Mouse (Mus musculus): ENCODE results near the gene Map2k6.
"Not testable (repeated sequence)": the region's sequence is repeated elsewhere in the genome, so short reads cannot be mapped to it uniquely, and the experiment has no call there.

The Map2k6 gene

DNA sequence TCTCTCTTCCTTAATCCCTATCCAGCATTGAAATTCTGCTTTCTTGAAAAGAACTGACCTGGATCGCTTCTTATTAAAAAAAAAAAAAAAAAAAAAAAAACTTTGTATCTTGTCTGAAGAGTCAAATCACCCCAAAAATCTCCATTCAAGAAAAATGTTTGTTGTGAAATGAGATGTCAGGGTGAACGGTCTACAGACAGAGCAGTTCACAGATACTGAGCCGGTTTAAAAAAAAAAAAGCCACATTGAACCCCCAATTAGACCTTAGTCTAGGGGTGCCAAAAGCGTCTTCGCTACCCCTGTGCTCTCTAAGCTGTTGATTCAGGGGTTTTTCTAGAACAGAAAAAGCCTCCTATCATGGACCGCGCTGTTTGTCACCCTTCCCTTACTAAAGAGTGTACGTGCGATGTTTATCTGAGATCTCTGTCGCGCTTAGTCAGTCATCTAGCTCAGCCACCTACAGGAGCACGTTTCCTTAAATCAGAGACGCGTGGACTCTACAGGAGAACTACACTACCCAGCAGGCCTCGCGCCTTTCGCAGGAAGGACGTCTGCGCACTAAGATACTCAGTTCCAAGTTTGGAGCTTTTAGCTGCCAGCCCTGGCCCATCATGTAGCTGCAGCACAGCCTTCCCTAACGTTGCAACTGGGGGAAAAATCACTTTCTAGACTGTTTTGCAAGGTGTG lies at the start of gene Map2k6:
Gene Map2k6, plus strand, starts transcription at position 570 of the 687 bp plus-strand sequence.
- DNase-seq (ENCODE audit: low spot score) = peak; percentile 78

DNA sequence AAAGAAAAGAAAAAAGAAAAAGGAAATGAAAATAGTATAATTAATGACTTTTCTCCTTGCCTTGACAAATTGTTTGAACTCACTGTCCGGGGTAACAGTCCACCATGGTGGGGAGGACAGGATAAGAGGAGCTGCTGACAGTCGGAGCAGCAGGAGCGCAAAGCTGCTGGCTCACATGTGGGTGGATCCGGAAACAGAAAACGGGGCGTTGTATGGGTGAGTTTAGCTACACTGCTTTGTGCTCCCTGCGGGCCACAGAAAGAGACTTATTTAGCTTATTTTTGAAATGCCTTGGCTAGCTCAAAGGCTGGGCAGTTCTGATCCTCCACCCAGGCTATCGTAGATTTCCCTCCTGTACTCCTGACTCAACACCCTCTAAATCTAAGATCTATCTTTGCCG lies 44.7 kb upstream of the Map2k6 start:
- no peak for DNase-seq (ENCODE audit: low spot score)

DNA sequence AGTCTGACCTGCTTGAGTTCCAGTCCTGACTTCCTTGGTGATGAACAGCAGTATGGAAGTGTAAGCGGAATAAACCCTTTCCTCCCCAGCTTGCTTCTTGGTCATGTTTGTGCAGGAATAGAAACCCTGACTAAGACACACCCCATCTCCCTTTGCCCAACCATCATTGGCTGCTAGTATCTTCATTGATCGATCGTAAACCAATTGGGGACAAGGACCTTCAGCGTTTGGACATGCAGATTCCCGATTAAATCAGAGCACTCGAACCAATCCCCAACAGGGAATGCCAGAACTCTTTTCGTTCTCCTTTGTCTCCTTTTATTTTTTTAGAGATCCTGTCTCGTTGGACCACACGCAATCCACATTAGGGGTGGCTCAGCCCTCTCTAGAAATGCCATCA lies 43.8 kb upstream of the Map2k6 start:
- not testable (repeated sequence) for DNase-seq (ENCODE audit: low spot score)

DNA sequence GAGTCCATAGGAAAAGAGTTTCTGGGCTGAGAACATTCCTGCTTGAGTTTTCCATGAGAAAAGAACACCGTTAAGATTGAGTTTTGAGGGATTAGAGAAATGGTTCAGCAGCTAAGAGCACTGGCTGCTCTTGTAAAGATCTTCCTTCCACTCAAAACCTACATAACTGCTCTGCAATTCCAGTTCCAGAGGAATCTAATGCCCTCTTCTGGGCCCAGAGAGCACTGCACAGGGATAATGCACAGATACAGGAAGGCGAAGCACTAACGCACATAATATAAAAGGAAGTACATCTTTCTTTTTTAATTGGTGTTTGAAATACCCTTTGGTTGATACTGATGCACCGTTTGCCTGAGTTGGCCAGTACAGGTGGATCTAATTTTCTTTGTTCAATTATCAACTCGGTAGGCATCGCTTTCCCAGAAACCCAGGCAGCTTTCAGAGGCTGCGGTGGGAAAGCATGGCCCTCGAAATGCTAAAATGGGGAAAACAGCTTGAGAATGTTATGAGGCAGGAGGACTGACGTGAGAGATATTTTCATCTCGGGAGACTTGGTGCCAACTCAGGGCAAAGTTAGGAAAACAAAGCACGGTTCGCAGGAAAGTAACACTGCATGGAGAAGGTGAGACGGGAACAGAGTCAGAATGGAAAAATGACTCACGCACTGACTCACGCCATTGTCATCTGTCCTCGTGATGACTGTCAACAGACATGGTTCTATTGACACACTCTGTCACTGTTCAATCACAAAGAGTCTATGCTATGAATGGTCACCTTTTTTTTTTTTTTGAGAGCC lies 41.0 kb upstream of the Map2k6 start:
- no peak for DNase-seq (ENCODE audit: low spot score)

DNA sequence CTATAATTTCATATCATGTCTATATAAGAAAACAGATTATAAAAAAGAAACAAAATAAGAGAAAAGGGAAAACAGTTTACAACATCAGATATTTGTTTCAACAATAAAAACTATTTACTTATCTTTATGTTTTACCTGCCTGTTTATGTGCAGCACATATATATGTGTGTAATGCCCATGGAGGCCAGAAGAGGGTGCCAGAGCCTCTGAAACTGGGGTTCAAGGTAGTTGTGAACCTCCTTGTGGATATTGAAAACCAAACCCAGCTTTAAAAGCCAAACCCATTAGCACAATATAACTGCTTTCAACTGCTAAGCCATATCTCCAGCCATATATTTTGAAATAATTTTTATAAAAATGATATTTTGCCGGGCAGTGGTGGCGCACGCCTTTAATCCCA lies 33.9 kb upstream of the Map2k6 start:
- DNase-seq (ENCODE audit: low spot score) = no peak

DNA sequence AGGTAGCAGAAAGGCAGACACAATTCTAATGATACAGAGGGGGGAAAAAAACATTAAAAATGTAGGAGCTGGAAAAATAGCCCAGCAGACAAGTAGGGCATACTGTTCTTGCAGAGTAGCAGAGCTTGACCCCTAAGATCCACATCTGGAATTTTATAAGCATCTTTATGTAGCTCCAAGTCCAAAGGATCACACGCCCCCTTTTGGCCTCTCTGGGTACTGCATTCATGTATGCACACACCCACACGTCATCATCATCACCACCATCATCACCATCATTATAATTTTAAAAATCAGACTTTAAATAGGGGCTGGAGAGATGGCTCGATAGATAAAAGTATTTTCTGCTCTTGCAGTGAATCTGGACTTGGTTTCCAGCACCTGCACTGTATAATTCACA lies 32.0 kb upstream of the Map2k6 start:
- no peak for DNase-seq (ENCODE audit: low spot score)

DNA sequence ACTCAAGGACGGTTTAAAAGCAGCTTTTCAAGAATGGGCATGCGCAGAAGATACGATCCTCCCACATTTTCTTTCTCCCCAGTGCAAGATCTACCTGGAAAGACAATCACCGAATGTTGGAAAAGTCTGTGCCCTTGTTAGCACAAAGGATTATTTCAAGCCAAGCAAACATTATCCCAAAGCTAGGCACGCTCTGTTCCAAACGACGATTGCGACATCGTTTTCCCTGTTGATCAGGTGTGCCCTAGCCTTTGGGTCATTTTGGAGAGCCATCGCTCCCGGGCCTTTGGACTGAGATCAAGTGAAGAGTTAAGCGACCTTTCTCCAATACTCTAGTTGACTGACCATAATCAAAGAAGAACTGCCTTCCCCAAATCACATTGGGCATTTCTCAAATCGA lies 31.3 kb upstream of the Map2k6 start:
- no peak for DNase-seq (ENCODE audit: low spot score)

DNA sequence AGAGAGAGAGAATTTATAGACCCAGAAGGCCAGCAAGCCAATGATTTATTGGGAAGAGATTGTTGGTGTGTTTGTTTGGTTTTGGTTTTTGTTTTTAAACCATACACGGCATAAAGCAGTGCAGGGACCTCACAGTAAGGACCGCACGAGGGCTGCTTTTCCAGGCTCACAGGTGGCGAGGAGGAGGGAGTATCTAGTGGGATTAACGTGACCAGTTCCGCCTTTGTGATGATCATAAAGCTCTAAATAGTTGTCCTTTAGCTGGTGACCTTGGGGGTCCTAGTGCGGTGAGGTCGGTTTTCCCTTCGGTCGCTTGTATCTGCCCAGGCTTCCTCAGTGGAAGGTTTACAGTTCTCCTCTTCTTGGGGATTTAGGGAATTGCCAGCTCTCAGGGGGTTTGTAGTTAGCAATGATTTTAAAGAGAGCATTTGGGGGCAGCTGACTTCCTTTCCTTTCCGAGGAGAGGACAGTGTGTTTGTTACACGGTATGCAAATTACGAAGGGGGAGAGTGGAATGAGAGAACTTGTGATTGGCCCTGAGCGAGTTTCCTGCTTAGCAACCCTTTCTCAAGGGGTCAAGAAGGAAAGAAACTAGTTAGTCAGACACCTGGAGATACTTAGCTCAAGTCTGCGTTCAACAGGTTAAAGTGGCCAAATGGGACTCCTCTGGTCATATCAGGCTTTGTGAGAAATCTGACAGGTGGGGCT lies 29.5 kb upstream of the Map2k6 start:
- DNase-seq (ENCODE audit: low spot score) = no peak

DNA sequence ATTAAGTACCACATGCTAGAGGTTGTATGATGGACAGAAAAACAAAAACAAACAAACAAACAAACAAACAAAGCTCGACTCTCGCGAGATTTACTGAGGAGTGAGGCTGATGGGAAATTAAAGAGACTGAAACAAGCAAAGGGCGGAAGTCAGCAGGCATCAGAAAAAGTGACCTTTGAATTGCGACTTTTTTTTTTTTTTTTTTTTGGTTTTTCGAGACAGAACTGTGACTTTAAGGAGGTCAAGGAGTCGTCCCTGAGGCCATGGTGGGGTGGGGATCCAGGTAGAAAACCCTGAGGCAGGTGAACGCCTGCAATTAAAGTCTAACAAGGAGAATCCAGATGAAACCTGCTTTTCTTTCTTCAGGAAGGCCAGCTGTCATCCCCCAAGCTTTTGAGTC lies 27.1 kb upstream of the Map2k6 start:
- no peak for DNase-seq (ENCODE audit: low spot score)

DNA sequence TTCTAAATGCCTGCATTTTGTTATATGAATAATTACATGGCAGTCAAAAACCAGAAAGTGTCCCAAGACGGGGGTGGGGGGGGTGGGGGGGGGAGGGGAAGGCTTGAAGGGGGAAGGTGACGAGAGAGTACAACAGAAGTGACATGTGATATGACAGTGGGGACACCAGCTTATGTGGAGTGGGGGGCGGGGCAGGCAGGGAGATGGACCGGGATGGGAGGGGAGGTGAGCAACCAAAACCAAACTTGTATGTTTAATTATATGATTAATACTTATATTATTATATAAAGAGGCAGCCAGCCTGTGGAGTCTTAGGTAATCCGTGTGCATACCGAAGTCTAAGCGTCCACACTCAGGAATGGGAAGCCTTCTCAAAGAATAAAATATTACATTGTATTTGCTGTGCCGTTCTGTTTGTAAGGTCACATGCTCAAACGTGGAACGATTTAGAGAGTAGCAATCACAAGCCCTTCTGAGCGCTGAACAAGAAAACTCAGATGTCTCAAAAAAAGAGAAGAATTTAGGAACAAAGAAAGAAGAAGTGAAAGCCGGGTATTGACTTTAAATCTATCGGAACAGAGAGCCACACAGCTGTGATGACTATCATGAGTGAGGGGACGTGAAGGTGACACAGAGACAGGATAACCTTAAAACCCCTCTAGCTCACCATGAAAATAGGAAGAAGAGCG lies 26.5 kb upstream of the Map2k6 start:
- no peak for DNase-seq (ENCODE audit: low spot score)

DNA sequence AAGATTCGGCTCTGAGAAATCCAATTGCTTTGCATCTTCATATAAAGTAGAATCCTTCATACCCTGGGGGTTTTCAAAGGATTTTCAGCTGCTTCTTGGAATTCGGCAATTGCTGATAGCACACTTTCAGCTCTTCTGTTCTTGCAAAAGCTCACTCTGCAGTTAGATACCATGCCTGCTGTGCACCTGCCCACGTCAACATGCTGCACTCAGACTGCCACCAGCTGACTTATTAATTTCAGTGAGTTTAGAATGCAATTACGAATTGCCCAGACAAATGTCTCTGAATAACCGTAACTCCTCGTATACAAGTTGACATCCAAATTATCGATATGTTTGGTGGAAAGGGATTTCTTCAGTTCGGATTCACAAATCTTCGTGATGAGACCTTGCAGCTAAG lies 24.9 kb upstream of the Map2k6 start:
- no peak for DNase-seq (ENCODE audit: low spot score)

DNA sequence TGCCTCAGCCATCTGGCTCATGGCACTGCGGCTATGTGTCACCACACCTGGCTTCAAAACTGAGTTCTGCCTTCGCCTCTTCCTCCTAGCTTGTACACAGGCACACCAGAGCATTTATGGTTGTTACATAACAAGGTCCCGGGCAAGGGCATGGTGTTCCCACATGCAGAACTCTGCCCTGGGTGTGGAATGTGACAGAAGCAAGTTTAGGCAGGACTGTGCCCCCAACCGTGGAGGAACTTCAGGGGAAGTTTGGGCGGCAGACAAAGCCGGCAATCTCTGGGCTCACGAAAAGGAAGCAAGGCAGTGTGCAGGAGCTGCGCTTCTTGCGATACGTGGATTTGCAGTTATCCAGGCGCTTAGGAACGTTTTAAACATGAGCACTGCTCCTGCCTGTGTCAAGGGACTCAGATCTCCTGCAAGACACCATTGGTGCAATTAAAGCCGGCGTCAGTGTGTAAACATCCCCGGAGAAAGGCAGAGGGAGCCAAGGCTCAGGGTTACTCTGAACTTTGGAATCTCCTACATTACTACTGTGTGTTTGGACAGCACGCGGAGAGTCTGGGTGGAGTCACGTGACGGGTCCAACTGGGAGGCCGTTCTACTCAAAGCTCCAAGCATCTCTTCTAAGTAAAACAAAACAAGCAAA lies 19.1 kb upstream of the Map2k6 start:
- peak; percentile 31 for DNase-seq (ENCODE audit: low spot score)

DNA sequence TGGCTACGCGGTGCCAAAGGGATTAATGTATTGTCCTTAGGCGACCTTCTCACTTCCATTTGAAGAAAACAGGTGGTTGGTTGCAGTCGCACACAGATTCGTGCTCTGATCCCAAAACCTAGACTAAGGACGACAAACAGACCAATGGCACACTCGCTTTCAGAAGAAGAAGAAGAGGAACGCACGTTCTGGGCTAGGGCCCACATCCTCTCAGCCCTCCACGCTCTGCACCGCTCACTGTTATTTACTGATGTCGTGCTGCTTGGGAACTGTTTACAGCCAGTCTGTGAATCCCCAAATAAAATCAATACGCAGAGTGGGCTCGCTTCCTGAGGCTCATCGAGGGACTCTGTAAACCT lies 18.6 kb upstream of the Map2k6 start:
- DNase-seq (ENCODE audit: low spot score) = no peak

DNA sequence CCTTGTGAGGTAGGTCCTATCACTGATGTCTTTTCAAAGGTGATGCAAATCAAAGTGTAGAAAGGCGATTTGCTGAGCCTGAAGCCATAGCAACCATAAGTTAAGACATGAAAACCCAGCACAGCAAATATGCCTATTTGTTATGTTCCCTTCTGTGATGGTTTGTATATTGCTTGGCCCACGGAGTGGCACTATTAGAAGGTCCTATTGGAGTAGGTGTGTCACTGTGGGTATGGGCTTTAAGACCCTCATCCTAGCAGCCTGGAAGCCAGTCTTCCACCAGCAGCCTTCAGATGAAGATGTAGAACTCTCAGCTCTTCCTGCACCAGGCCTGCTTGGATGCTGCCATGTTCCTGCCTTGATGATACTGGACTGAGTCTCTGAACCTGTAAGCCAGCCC lies 13.4 kb upstream of the Map2k6 start:
- no peak for DNase-seq (ENCODE audit: low spot score)

DNA sequence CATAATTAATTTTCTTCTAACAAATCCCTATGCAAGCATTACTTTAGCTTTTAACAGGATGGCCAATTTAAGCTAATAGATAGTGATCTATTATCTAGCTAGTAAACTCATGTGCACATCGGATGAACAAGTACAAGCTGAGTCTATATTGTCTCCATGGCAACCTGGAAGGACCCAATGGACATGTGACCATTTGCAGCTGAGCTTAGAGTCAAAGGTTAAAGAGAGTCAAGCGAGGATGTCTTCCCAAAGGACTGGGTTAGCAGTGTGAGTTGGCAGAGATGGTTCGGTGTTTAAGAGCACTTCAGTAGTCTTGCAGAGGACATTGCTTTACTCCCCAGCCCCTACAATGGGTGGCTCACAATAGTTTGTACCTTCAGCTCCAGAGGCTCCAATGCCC lies 6.2 kb upstream of the Map2k6 start:
- DNase-seq (ENCODE audit: low spot score) = no peak

DNA sequence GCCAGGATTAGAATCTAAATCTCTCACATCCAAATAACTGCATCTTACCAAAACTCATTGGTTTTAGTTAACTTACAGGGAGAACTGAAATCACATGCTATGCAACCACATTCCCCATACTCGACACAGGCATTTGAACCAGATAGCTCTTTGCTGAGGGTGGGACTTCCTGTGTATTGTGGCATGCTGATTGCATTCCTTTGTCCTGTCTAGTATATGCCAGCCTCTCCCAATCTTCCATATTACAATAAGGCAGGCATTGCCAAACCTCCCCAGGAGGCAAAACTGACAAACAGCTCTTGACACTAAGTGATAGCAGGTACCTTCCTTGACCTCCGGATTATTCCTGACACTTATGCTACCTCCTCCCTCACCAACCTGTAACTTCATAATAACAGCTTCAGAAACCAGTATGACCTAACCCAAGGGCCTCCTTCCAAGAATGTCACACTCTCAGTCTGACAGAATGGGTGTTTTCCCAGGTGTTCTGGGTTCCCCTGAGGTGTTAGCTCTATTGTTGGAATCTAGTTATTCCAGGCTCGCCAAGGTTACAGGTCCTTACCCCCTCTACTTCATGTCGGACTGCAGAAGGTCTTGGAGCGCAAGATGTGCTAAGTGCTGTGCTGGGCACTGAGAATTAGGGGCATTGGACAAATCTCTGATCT lies 4.0 kb upstream of the Map2k6 start:
- DNase-seq (ENCODE audit: low spot score) = no peak

DNA sequence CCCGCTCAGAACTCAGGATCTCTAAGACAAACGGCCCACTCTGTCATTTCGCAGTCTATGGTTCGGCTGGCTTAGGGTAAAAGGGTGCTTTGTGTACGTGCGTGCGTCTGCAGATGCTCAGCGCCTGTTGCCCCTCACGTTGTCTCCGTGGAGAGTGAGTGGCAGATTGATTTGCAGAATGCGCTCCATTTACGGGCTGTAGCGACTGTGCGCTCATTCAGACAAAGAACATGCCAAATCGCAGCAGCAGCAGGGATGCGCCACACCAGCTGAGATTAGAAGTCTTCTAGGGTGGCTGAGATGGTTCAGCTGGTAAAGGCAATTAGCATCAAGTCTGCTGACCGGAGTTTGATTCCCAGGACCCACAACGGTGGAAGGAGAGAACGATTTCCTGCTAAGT lies 2.8 kb upstream of the Map2k6 start:
- no peak for DNase-seq (ENCODE audit: low spot score)

DNA sequence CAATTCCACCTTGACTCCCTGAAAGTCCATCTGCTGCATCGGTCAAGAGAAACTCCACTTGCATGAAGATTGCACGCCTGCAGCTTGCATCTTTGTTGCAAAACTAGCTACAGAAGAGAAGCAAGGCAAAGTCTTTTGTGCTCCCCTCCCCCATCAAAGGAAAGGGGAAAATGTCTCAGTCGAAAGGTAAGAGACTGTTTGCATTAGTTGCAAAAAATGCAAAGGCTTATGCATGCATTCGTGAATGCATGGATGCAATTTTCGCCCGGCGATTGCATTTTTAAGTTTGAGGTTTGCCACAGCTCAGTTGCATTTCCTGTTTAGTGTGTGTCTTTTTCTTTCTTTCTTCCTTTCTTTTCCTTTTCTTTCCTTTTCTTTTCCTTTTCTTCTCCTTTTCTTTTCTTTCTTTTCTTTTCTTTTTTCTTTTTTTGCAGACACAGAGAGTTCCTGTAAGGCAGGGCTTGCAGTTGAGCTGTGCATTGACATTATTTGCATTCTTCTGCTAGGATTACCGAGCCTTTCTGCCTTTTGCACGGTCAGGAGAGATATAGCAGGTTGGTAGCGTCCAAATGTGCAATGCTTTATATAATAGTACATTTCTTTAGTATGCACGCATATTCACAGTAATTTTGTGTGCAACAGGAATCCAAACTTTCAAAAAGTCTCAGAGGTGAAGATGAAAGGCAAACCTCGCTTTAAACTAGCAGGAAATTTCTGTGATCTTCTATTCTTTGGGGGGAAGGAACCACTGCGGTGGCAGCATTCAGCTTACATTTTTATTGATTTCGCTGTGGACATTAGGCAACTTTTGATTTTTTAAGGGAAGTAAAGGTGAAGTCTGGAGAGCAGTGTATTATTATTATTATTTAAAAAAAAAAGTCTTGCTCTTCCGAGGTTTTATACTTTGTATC lies 573 bp downstream of the Map2k6 start:
- DNase-seq (ENCODE audit: low spot score) = no peak

DNA sequence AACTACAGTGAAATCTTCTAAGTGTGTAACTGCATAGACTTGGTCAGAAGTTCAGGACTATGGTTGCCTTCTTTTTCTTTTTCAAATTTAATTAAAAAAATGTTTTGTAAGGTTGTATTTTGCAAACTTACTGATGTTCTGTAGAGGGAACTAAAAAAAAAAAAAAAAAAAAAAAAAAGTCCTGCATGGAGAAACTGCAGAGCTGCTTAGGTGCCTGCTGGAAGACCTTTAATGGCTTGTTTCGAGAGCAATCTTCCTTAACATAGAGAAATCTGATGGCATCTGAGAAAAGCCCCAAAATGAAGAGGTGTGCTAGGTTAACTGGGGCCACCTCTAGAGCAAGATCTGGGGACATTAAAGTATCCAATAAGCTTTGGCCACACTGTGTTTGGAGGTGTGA lies 1.4 kb downstream of the Map2k6 start:
- no peak for DNase-seq (ENCODE audit: low spot score)

DNA sequence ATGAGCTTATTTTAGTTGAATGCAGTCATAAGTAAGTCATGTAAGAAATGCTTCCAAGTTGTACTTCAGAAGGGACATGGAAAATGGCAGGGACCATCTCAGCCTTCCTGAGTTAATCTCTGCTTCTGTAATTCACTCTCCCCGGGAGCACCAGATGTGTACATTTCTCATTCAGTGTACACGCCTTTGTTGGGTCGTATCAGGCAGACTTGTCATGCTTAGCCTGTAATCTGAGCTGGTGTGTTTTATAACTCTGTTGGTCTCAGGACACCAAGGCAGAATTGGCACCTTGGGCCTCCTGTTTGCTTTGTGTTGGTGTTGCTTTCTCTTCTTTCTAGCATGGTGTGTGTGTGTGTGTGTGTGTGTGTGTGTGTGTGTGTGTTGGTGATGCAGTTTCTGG lies 3.7 kb downstream of the Map2k6 start:
- DNase-seq (ENCODE audit: low spot score) = no peak

DNA sequence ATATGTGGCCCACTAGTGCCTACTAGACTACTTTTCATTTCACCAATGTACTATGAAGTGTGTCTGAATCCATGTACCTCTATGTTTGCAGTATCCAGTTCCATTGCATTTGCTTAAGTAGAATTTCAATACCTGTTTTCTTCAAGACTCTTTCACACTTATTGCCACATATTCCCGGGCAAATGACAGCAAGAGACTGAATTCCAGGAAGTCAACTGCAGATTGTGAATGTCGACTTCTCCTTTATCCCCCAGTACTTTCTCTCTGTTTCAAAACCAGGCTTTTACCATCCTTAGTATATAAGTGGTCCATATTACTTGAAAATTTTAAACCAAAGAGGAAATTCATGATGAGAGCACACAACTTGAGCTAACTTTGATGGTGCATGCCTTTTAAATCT lies 4.7 kb downstream of the Map2k6 start:
- DNase-seq (ENCODE audit: low spot score) = no peak
